Mouse (Mus musculus) cerebellum, adult 9-10 months (tissue): Measurements from ENCODE around the gene Olfr1441.
A peak's percentile ranks its signal among the peaks of the same experiment; 100 is the strongest.

ENCODE experiments used
- DNase-seq: peaks from one replicate; pipeline ENCODE4 v3.0.0; 2022

Olfr1441 gene

DNA sequence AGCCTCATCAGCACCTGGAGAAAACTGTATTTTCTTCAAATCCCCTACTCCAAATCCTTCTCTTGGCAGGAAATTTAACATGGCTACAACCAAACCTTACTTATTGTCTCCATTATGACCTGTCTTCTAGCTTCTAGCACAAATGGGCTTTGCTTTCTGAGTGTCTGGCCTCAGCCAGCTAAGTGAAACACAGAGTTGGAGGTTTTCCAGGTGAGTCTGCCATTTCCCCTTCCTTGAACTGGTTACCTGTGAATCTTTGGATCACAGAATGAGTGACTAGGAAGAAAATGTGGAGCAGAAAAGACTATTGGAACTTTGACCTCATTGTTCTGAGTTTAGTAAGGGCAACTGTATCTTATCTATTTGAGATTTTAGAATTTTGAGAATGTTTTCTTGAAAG, at the start of gene Olfr1441:
Gene Olfr1441, plus strand, starts transcription at position 73 of the 400 bp plus-strand sequence.
- DNase-seq, result no peak

DNA sequence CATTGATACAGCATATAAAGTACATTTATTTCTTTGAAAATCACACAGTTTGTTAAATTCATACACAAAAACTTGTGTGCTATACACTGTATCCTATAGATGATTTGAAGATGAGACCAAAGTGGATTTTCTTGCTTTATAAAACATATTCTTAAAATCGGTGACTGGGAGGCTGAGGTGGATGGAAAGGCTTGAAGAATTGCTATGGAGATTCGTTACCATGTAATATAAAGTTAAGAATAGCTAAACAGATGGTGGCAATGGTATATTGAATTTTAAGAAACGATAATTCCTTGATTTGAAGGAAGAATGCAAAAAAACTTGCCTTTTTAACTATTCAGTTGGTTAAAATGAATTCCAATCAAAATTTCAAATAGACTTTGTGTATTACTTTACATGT, 44.2 kb upstream of the Olfr1441 start:
- DNase-seq, result no peak

DNA sequence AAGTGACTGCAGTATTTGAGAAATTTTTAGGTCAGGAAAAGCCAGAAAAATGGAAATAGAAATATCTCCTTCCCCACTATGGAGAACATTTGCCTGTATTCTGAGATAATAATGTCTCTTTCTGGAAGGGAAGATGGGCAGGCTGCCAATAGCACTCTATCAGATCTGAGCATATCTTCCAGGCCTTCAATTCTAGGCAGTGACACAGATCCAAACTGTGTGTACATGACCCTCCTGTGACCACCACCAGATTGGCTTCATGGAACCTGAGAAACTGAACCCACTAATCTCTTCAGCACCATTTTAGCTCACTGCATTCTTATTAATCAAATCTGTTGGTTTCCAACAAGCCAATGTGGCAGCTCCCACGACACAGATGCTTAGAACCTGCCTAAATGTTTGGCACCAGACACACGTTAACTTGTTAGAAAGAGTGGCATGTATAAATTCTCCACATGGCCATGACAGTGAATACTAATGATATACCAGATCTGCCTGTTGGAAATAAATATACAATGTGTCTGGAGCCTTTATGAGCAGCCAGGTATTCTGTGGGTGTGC, 42.7 kb upstream of the Olfr1441 start:
- DNase-seq, result no peak

DNA sequence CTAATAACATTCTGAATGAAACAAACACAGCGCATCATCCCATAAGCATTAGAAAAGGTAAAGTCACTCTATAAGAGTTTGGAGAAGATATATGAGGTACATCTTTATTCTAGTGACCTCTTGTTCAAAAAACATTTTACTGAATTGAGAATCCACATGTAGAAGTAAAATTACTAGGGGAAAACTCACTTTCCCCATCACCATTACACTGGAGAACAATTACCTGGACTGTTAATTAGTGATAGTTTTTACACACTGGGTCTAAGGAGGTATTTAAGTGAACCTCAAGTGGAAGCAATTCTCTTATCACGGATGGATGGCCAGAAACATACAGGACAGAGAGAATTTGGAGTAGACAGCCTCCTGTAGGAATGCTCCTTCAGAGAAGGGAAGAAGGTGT, 30.3 kb upstream of the Olfr1441 start, which contains the start of gene Olfr1440:
Gene Olfr1440, plus strand, starts transcription at position 301 of the 400 bp plus-strand sequence.
- no peak for DNase-seq

DNA sequence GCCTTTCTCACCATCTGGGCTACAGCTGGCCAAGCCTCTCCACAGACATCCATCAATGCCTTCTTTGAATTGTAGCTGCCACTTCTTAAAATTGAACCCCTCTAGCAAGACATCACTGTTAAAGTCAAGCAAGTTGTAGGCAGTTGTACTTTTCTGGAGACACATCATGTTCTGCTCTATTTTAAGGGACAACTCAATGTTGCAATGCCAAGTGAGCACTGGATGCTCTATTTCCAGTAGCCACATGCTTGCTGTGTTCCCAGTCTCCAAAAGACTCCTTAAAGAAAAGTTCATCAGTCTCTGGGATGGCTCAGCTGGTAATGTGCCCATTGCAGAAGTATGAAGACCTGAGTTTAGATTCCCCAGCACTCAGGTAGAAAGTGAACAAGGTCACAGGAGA, 3.5 kb upstream of the Olfr1441 start:
- DNase-seq, result no peak

DNA sequence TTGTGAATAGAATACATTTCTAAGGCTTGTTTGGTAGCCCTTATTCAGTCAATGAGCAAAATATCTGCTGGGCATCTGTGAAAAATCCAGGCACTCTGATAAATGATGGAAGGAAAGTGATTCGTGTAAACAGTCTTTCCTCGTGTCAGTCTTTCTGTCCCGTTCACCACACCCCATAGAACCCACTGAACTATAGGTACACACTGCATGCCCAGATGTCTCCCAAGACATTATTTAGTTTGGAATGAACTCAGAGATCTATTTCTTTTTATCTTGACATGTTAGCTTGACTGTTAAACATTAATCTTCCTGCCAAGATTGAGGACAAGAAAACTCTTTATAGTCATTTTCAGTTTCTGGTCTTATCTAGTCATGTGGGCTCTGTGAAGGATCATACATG, 1.1 kb downstream of the Olfr1441 start:
- DNase-seq, result no peak

DNA sequence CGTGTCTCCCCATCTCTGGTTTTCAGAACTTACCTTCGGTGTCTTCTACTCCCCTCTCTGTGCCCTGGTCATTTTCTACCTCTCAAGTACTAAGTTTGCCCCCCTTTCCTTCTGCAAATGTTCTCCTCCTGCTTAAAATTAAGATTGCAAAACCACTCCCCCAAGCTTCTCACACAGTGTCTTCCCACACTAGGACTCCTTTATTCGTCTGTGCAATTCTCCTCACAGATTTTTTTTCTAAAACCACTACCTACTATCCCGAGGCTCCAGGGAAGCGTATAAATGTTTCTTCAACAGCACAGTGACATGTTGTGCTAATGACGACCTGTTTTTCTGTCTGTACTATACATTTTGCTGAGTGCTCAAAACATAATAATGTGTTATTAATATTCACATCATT, 3.3 kb downstream of the Olfr1441 start:
- no peak for DNase-seq

DNA sequence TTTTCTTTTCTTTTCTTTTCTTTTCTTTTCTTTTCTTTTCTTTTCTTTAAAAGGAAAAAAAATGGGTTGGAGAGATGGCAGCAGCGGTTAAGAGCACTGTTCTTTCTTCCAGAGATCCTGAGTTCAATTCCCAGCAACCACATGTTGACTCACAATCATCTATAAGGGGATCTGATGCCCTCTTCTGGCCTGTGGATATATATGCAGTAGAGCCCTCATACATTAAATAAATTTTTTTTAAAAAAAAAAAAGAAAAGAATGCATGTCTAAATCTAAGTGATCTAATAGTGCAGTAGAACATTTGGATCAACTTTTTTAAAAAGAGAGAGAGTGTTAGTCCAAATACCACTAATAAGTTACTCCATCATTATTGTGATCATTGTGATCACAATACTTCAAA, 4.4 kb downstream of the Olfr1441 start:
- DNase-seq, result no peak

DNA sequence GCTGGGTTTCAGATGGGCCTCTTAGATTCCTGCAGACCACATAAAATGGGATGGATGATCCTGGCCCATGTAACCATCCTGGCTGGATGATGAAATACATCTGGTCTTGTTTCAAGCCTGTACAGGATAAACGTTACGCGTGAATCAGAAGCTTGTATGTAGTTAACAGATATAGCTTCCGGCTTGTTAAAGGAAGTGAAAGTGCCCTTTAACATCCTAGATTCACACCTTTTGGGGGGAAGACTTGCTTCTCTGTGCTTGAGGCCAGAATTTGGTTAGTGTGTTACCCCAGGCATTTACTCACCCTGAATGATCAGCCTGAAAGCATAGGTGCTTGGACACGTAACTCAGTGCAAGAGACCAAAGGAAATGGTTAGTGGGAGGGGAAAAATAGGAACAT, 9.9 kb downstream of the Olfr1441 start:
- DNase-seq, result no peak

DNA sequence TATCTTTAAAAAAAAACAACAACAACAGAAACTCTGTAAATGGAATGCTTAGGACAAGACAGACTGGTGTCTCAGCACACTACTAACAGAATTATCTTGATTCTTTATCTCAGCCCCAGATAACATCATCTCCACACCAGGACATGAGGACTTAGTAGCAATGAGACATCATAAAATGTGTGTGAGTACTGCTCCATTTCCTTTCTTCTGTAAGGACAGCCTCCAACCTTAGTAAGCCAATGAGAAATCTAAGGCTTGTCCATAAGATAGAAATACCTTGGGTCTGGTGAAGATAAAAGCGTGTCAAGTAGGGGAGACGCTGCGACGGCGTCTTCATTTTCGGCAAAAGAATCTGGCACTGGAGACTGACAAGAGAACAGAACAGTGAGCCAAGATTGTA, 10.4 kb downstream of the Olfr1441 start, which contains the start of gene Pfpl:
Gene Pfpl, plus strand, starts transcription at position 301 of the 400 bp plus-strand sequence.
- no peak for DNase-seq

DNA sequence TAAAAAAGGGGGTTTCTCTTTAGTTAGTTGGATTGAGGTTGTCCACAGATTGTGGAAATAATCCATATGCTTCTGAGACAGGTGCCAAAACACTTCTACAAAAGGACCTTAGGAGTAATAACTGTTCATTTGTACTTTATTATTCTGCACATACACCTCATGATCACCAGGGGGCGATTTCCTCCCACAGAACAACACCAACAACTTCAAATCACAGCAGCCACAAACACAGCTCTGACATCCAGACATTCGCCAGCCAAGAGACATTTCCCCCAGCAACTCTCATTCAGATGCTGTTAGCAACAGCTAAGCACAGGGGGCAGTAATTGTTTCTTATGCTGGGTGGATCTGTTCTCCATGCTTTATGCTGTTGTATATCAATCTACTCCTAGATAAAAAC, 15.8 kb downstream of the Olfr1441 start:
- peak; percentile 31 for DNase-seq

DNA sequence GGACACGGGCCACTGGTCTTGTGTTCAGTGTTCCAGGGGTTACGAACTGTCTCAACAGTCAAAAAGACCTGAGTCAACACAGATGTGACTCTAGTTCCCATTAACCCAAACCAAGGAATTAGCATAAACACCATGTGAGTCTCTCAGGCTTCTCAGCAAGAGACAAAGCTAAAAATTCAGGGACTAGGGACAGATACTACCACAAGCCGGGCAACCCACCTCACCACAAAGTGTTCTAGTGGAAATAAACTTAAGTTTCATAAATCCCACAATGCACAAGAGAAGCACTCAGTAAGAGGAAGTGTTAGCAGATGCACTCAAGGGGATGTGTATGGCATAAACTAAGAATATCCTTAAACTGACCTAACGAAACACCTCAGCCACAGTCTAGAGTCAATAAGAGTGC, 17.8 kb downstream of the Olfr1441 start:
- no peak for DNase-seq

DNA sequence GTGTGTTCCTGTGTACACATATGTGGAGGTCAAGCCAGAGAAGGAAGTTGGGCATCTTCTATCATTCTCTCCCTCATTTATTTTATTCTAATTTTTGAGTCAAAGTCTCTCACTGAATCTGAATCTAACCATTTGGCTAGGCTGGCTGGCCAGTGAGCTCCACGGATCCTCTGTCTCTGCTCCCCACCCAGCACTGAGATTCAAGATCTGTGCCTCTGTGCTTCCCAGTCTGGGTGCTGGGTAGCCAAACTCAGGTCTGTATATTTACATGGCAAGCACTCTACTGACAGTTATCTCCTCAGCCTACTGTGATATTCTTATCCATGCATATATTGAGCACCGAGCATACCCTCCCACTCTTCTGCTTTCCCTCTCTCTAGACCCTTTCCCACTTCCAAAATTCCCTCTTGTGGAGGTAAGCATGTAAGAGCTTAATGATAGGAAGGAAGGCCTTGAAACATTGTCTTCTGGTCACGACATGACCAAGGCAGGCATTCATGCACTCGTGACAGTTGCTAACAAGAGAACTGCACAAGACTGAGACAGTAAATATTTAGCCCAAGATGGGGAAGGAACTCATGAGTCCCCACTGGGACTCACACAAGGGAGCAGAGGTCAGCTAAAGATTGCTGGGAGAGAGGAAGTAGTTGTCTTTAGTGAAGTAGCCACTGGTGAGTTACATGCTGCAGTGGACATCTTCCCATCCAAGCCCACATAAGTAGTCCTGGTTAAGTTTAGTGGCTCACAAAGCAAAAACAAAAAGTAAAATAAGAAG, 18.7 kb downstream of the Olfr1441 start:
- DNase-seq, result no peak

DNA sequence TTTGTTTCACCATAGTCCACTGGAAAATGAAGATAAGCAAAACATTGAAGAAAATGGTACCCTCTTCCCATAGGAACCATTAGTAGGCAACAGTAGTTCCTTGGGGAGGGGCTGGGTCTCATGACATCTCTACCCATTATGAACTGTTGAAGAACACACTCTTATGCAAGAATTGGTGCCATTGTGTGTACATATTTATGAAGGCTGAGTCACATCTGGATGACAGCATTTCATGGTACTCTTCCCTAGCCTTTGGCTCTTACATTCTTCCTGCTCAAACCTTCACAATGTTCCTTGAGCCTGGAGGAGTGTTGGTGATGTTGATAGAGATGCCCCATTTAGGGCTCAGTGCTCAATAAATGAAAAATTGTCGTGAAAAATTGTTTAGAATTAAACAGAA, 22.3 kb downstream of the Olfr1441 start:
- DNase-seq, result no peak

DNA sequence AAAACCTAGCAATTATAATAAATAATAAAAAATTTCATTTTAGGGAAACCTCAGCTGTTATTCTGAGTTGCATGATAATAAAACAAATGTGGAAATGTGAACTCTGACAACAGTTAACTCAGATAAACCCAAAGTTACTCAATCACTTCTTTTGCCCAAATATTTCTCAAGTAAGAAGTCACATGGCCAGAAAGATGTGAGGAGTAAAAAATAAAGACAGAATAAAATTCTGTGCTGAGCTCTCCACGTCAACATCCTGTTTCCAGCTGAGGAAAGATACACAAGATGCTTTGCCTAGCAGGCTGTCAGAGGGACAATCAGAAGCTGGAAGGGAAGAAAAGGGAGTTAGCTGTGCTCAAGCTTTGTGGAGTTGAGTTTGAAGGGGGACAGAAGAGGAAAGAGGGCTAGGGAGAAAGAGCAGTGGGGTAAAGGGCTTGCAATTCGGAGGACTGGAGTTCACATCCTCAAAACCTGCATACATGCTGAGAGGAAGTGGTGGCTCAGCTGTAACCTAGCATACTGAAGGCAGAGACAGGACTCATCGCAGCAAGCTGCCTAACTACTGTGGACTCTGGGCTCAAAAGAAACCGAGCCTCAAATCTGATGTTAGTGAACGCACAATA, 23.0 kb downstream of the Olfr1441 start:
- no peak for DNase-seq

DNA sequence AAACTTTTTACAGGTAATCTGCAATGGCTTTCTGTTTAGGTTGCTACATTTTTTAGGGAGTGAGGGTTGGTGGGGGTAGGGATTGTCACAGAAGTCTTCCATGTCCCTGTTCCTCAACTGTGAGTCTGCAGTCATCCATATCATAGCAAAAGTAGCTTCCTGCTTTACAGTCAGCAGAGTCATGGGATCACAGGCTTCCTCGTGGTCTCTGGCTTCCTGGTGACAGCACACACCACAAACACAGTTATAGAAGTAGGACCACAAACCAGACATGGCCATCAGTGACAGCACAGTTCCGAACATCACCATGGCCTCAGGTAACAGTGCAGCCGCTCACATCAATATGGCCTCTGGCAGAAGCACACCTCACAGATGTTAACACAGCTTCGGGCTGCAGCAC, 25.3 kb downstream of the Olfr1441 start:
- DNase-seq, result no peak

DNA sequence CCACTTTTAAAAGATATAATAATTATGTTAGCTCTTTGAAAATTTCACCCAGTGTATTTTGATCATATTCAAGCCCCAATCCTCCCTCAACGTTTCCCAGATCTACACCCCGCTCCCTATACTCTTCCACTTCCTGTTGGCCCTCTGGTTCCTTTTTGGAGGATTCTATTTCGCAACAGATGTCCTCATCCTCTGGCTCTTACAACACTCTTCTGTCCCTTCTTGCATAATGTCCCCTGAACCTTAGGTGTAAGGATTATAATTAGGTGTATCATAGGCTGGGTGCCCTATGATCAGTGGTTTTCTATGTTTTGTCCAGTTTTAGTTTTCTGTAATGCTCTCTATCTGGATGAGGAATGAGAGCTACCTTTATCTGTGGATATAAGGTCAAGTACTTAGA, 27.8 kb downstream of the Olfr1441 start:
- no peak for DNase-seq

DNA sequence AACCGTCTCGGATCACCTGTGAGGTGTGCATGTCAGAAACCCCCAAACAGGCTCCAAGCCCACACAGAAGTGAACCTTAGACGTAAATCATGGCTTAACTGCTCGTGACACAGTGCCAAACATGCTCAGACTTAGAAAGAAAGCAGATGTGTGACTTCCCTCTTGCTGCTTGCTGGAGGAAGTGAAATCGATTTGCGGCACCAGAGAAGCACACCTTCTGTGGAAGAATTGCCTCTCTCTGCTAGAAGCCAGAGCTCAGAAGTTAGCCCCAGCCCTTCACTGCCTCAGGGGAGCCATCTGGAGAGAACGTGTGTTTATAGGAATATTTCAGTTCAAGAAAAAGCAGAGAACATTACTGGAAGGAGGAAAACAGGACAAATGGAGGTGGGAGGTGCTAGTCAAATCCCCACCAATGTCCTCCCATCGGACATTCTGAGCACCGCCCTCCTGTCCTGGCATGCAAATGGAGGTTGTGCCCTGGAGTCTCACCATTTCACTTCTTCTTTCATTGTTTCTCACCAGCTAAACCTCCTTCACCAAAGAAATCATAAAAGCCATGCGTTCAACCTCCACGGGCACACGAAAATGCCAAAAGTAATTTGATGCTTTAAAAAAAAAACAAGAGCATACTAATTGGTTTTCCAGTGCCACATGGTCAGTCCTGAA, 40.3 kb downstream of the Olfr1441 start:
- DNase-seq, result no peak

DNA sequence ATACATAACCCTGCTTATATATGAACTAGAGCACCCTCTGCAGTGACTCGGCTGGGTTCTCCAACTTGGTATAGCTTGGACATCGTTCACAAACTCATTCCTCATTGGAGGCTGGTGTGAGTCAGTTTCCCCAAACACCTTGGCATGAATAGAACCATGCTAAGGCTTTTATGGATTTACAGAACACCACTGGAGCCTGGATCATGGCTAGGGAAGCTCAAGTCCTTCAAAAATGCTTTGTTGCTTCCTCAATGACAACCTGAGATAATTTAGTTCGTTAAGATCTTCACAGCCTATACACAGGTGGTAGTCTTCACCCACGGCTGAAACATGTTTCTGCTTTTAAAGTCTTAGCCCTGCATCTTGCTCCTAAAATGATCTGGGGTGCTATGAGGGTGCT, 42.3 kb downstream of the Olfr1441 start:
- DNase-seq, result no peak

DNA sequence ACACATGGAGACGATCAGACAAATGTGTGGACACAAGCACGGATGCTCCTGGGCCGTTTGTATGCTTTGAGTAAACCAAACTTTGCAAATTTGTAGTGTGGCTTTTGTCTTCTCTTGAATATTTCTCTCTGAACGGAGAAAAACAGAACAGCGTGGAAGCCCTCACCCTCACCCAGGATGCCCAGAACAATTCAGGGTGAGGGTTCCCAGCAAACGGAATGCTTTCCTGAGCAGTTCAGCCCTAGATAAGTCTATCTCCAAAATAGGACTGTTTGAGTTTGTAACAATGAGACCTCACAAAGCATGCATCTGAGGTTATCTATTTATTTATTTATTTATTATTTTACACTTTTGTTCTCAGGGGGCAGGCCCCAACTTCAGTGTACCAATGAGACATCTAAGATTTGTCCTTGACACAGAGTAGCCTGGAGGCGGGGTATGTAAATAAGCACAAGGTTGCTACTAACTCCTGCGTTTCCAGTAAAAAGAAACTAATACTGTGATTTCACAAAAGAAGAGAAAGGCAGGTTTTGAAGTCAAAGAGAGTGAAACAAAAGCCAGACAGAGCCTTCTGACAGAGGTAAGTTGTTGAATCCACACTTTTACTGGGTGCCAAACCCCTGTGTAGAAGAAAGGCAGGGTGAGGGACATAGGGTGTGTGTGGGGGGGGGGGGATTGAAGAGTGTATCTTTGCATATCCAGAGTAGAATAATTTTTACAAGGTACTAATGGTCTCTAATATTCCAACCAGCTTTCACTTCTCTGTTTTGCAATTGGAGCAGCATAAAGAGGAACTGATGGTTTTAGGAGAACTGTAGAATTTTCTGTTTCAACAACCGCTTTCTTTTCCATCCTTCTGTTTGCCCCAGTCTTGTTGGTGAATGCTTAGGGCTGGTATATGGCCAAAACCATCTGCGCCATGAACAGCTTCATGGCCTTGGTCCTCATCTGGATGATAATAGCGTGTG, 43.3 kb downstream of the Olfr1441 start, which contains the start of gene Mpeg1:
Gene Mpeg1, plus strand, starts transcription at position 498 of the 968 bp plus-strand sequence.
- no peak for DNase-seq

DNA sequence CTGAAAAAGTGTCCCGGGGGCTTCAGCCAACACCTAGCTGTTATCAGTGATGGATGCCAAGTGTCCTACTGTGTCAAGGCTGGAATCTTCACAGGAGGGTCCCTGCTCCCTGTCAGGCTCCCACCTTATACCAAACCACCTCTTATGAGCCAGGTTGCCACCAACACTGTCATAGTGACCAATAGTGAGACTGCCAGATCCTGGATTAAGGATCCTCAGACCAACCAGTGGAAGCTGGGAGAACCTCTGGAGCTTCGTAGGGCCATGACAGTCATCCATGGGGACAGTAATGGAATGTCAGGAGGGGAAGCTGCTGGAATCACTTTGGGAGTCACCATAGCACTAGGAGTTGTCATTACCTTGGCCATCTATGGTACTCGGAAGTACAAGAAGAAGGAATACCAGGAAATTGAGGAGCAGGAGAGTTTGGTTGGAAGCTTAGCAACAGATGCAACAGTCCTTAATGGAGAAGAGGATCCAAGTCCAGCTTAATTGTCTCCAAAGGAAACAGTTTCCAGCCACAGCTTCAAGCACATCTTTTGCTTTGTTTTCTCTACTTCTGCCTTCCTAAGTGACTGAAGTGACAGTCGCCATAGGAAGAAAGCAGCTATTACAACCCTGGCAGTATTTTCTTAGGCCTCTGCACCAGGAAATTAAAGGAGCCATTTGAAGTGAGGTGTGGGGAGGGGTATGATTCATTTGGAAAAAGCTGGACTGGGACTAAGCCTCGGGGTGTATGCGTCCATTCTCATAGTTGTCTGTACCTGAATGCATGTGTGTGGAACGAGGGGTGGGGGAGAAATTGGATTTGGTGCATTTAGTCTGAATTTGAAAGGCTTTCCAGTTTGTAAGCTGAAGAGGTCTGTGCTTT, 45.9 kb downstream of the Olfr1441 start:
- no peak for DNase-seq

DNA sequence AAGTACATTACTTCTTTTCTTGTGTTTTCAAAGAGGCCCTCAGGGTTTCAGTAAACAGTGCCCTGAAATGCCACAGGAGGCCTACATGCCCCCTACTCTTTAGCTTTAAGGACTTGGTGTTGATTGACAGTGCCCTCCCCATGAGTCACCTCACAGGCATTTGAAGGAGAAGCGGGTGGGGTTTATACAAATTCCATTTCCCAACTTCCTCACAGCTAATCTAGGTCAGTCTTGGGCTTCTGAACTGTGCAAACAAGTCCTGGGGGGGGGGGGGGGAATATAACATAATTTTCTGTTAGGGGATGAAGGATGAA, 46.4 kb downstream of the Olfr1441 start:
- no peak for DNase-seq
